Mouse (Mus musculus): Measurements from ENCODE around the gene Smtnl1. TPM values are rescaled to one million over a fixed set of nuclear protein-coding genes. Genes with fewer than 3 reads are reported as not detected.

Smtnl1 gene
- total RNA-seq, 2 experiments from 2014 or later = not detected

DNA sequence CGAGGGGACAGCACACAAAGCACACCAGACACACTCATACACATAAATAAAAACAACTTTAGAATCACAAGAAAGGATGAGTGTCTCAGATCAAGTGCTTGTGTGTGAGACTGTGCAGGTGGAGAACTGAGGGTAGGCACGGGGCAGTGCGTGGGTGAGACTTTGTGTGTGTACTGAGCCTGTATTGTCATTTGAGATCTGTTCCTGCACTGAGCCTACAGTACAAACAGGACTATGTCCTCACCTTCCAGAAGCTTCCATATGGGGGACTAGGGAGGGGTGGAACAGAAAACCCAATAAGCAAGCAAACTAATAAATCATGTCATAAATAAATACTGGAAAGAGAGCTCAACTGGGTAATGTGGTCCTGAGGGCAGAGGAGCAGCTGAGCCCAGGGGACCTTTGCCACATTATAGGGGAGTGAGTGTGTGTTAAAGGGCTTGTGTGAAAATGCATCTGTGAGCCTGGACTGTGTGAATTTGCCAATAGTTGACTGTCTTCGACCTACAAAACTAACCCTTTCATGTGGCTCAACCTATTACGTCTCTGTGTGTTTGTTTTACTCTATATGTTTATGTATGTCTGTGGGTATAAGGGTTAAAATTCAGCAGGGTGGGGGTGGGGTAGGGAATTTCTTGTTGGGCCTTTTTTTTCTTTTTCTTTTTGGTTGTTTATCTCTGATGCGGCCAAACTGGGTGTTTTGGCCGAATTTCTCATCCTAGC is 28.1 kb upstream of the Smtnl1 start:
- no peak for TF ChIP-seq CTCF (conservative IDR thresholded peaks at IDR 0.05)
- DNase-seq (ENCODE audit: low spot score in 2 of 2) = no peak
- Histone ChIP-seq H3K27ac (no peak overlapping the region), H3K4me3 (no peak overlapping the region)

DNA sequence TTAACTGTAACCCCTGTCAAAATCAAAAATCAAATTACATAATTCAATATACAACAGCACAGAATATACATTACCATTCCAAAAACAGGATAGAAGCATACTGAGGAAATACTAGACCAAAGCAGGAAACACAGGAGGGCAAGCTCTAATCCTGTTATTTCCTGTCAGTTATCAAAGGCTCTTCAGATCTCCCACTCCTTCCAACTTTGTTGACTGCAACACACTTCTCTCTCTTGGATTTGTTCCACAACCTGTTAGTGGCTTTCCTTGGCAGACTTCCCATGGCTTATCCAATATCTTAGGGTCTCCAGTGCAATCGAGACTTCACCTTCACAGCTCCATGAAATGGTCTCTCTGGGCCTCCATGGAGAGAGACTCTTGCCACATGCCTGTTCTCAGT is 22.8 kb upstream of the Smtnl1 start:
- no peak for TF ChIP-seq CTCF (conservative IDR thresholded peaks at IDR 0.05)
- Histone ChIP-seq H3K27ac (no peak overlapping the region), H3K4me3 (no peak overlapping the region)
- no peak for DNase-seq (ENCODE audit: low spot score in 2 of 2)

DNA sequence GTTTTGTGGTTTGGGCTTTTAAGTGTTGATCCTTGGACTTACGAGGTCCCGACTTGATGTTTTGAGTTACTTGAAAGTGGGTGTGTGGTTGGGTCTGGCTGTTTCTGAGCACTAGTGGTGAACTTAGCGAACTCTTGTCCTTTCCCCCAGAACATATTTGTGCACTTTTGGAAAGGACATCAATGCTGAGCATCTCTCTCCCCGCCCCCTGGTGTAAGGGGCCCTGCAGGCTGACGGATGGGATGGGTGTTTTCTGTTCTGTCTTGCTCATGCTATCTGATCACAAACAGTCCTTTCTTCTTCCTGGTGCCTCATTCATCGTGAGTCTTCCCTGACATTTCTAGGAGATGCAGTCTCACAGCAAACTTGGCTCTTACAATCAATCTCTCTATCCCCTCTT is 21.2 kb upstream of the Smtnl1 start:
- Histone ChIP-seq H3K4me3 (no peak overlapping the region), H3K27ac (no peak overlapping the region)
- DNase-seq (ENCODE audit: low spot score in 2 of 2) = no peak
- TF ChIP-seq CTCF (conservative IDR thresholded peaks at IDR 0.05) = no peak

DNA sequence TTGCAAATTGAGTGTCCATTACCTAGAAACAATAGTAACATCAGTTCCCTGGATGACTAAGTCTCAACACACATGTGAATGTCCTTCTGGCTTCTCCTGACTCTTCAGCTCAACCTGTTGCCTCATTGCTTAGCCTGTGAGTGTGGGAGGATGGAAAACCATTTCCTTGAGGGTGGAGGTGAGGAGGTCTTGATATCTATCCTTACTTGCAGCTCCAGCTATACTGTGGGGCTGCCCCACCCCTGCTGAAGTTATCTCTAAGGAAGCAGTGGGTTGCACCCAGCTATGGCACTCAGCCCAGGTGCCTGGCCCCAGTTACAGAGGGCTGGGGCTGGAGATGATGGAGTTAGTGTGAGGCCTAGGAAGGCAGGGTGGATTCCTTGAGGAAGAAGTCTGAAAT is 19.5 kb upstream of the Smtnl1 start:
- DNase-seq (ENCODE audit: low spot score in 2 of 2) = no peak
- H3K27ac ChIP-seq = no peak overlapping the region
- no peak for TF ChIP-seq CTCF (conservative IDR thresholded peaks at IDR 0.05)
- H3K4me3 ChIP-seq = no peak overlapping the region

DNA sequence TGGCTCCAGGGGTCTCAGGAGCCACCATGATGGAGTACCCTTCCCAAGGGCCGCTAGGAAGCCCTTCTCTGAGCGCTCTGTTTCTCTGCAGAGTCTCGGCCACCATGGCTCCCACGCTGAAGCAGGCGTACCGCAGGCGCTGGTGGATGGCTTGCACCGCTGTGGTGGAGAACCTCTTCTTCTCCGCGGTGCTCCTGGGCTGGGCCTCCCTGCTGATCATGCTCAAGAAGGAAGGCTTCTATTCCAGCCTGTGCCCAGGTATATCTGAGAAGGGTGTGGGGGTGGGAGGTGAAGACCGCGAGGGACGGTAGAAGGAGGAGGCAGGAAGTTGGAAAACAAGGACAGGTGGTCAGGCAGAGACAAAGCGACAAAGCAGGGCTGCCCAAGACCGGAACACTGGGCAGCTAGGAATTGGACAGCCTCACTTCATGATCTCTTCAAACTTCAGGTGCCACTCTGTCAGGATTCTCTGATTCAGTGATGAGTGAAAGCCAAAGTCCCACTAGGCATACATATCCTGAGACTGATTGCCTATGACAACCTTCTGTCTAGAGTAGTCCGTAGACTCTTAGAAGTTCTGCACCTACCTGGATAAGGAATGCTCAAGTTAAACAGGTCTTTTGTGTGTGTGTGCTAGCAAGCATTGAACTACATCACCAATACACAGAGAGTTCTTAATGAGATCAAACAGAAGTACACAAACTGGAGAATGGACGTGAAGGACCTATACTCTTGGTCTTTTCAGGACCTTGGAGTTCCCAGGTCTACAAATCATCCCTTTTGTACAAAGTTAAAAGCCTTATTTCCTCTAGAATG is 18.5 kb upstream of the Smtnl1 start:
- no peak for DNase-seq (ENCODE audit: low spot score in 2 of 2)
- Histone ChIP-seq H3K27ac (no peak overlapping the region), H3K4me3 (peak overlapping the region; percentile 60)
- TF ChIP-seq CTCF (conservative IDR thresholded peaks at IDR 0.05) = no peak

DNA sequence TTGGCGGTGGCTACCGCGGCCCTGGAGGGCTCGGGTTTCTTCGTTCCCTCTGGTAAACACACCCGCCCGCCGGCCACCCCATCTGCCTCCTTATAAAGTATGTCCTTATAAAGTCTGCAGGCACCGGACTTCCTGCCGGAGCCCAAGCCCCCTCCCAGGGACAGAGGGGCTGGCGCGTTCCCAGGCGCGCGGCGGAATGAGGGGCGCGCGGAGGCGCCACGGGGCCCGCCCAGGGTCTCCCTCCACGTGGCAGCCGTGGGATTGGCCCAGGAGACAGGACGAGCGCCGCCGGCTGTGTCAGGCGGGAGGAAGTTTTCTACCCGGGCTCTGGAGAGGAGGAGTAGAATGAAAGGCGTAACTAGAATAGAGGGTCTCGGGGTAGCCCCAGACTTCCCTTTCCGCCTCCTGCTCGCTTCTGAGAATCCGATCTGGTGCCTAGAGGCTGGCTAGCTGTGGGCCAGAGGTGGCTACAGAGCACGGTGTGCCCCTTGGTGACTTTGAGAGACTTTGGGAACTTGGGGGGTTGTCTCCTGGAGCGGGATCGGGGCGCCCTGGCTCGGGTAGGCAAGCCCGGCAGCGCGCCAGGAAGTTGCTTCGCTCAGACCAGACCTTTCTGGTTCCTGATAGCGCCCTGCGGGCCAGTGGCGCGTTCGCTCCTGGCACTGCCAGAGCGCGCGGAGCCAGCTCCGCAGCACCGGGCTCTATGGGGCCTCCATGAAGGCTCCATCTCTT is 17.7 kb upstream of the Smtnl1 start:
- Histone ChIP-seq H3K27ac (no peak overlapping the region), H3K4me3 (peak overlapping the region; percentile 60)
- no peak for DNase-seq (ENCODE audit: low spot score in 2 of 2)
- no peak for TF ChIP-seq CTCF (conservative IDR thresholded peaks at IDR 0.05)

DNA sequence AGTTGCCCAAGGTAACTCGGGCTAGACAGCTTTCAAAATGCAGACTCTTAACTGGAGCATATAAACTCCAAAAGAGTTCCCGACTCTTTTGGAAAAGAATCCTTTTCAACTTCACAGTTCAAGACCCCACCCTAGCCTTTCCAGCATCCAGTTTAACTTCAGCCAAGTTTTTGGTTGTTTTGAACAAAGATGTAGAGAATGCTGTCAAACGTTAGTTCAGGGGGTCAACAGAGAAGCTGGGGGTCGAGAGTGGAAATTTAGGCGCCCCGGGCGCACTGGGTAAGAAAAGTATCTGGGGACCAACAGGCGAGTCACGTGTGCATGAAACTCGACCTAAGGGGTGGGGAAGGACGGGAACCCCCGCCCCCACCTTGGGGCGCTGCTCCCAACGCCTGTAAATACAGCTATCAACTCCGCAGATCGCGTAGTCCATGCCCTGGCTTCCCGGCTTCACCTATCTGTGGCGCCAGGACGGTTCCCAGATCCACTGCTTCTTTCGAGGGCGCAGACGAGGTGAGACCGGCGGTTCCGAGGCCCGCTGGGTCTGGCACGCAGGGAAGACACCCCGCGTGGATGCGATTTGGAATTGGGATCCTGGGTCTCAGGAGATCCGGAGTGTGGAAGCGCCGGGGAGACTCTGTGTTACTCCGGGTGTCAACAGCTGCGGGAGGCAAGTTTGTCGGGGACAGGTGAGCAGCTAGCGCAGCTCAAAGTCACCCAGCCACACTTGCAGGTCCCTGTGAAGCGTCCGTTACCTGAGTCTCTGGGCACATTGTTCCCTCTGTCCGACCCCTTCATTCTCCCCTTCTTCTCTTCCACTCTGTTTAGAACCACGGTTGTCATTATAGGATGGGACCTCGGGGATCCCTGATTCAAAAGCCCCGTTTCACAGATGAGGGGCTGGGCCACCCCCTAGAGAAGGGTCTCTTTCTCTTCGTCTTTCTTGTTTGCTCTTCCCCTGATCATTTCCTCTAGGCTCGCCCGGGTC is 16.8 kb upstream of the Smtnl1 start:
- no peak overlapping the region for H3K27ac ChIP-seq
- peak overlapping the region; percentile 60 for H3K4me3 ChIP-seq
- TF ChIP-seq CTCF (conservative IDR thresholded peaks at IDR 0.05) = no peak
- DNase-seq (ENCODE audit: low spot score in 2 of 2) = no peak

DNA sequence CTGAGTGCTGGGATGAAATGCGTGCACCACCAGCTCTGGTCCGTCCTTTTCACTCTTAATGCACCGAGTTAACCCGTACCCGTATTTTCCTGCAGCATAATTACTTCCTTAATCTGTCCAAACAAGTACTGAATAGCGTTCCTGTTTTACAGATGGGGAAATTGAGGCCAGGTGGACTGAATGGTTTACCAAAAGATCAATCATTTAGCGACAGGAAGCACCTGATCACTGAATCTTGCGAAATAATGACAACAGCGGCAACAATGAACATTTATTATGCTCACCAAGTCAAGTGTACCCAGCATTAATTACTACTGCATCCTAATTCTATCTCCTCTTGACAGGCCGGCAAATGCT is 16.1 kb upstream of the Smtnl1 start, which contains the start of gene Slc43a1:
Slc43a1 (plus strand) TSS at position 258 of the 357 bp plus-strand sequence.
- H3K4me3 ChIP-seq = peak within 1 kb of the TSS; percentile 60
- TF ChIP-seq CTCF (conservative IDR thresholded peaks at IDR 0.05) = no peak
- H3K27ac ChIP-seq = no peak within 1 kb of the TSS
- DNase-seq (ENCODE audit: low spot score in 2 of 2) = no peak

DNA sequence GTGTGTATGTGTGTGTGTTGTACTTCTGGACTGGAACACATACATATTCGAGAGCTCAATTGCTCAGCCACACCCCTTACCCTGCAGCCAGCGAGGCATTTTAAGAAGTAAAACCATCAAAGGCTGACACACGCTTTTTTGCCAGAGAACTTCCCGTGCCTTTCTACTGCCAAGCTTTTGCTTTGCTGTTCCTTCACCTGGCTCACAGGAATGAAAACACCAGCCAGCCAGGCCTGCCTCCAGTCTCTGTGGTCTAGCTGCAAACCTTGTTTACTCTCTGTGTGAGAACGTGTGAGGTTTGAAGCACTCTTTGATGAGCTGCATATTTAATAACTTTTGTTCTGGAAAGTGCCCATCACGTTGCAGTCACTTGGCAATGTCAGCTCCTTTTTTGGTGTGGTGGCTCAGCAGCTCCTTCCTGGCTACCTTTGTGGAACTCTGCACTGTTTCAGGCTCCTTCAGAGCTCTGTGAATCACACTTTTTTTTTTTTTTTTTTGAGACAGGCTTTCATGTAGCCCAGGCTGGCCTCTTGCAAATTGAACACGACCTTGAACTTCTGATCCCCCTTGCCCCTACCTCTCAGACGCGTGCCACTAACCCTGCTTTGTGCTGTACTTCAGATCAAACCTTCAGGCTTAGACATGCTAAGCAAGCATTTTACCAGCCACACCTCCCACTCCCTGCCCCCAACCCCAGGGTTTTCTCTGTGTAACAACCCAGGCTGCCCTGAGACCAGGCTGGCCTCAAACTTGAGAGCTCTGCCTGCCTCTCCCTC is 15.6 kb upstream of the Smtnl1 start:
- no peak for TF ChIP-seq CTCF (conservative IDR thresholded peaks at IDR 0.05)
- Histone ChIP-seq H3K4me3 (no peak overlapping the region), H3K27ac (no peak overlapping the region)
- DNase-seq (ENCODE audit: low spot score in 2 of 2) = no peak

DNA sequence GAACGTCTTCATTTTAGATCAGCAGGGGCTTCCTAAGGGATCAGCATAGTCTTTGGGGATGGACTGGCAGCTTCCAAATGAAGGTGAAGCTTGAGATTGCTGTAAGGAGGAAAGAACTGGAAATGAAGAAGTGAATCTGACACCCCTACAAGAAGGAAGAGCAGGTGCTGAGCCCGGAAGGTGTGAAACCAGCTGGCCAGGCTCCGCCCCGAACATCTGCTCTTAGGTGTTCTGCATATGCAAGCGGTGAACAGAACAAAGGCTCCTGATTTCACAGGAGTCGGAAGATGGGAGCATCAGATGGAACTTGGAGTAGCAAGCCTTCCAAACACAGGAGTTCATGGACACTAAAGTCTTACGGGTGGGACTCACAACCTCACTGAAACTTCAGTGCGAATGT is 14.7 kb upstream of the Smtnl1 start:
- Histone ChIP-seq H3K4me3 (no peak overlapping the region), H3K27ac (no peak overlapping the region)
- DNase-seq (ENCODE audit: low spot score in 2 of 2) = no peak
- TF ChIP-seq CTCF (conservative IDR thresholded peaks at IDR 0.05) = no peak

DNA sequence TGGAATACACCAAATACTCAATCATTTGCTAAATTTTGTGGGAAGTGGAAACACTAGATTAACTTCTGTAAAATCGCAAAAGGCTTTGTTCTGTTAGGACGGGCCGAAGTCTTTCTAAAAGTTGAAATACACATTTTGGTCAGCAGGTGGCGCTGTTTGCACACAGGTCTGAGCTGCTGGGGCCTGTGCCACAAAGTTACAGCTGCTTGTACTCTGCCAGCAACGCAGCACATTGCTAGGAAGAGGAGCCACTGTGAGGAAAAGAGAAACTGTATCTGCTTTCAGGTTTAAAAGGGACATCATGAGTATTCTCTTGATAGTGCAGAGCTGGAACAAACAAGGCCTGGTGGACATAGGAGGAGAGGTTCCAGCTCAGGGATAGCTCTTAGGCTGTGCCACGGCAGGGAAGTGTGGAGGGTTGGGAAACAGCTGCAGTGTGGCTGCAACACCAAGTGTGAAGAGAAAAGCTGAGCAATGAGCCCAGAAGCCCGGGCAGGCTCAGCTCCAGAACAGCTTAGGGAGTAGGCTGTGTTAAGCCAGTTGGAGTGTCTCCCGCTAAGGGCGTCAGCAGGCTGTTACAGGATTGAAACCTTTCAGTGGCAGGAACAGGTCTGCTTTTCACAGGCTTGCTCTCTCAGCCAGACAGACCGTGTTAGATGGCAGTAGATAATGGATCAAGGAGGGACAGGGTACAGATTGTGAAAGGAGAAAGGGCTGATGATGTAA is 9.4 kb upstream of the Smtnl1 start:
- H3K27ac ChIP-seq = peak overlapping the region; percentile 89
- peak; percentile 97 for TF ChIP-seq CTCF (conservative IDR thresholded peaks at IDR 0.05)

More for the DNA sequence above, 9.4 kb upstream of the Smtnl1 start:
- 0 out of 2 replicates have a peak overlapping the region, but pooled peaks have one; percentile 17 for H3K4me3 ChIP-seq
- DNase-seq (ENCODE audit: low spot score in 2 of 2) = peak; percentile 87 to 92

Data from layer of hippocampus, adult 2 months (tissue).